Mouse (Mus musculus): ENCODE results near the gene Setd1a. TPM values are rescaled to one million over a fixed set of nuclear protein-coding genes. Genes with fewer than 3 reads are reported as not detected.

Gene Setd1a
- polyA plus RNA-seq, 1 experiment from 2014 or later = 25.5 TPM

DNA sequence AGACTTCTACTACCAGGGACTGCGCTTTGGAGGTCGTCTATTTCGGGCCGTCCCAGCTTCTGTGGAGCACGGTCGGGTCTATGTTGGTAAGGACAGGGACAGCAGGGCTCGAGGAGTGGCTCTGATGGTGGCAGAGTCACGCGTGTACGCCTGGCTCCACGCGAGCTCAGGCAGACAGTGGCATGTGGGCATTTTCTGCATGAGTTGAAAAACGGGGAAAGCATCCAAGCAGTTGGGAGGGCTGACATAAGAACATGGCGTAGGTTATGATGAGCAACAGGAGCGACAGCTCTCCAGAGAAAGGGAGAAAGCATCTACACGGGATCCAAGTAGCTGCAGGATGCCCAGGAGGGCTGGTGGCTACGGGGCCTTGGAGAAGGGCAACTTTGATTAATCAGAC lies 25.8 kb downstream of the Setd1a start:
- ATAC-seq (ENCODE audit: insufficient number of reproducible peaks, insufficient read depth, low FRiP score, low TSS enrichment) = no peak
- H3K4me3 ChIP-seq = no peak overlapping the region
- peaks cover 58% of the 10 kb centered on the region for H3K36me3 ChIP-seq
- no peaks in the 10 kb centered on the region for H3K9me3 ChIP-seq
- no peak overlapping the region for H3K27ac ChIP-seq
- H3K4me2 ChIP-seq (replicated peaks) = no peak overlapping the region
- 91% methylated on average over 17 of the region's 17 CpGs for whole genome bisulfite sequencing
- H3K4me1 ChIP-seq = peaks cover 5% of the 10 kb centered on the region; the same call in 1 of the 2 replicates
- no peaks in the 10 kb centered on the region for H3K27me3 ChIP-seq
- H3K9ac ChIP-seq = no peak overlapping the region

GRCm38 (mm10) chr7:127808821-127809220 lies 32.4 kb downstream of the Setd1a start:
- ATAC-seq (ENCODE audit: insufficient number of reproducible peaks, insufficient read depth, low FRiP score, low TSS enrichment) = no peak
- H3K27ac ChIP-seq = no peak overlapping the region
- WGBS = 82% methylated on average over 5 of the region's 5 CpGs

GRCm38 (mm10) chr7:127809846-127810245 lies 33.4 kb downstream of the Setd1a start:
- WGBS = 88% methylated on average over 1 of the region's 1 CpGs
- Histone ChIP-seq H3K36me3 (peaks cover 57% of the 10 kb centered on the region), H3K4me2 (replicated peaks) (no peak overlapping the region), H3K9ac (no peak overlapping the region), H3K4me3 (no peak overlapping the region), H3K4me1 (no peaks in the 10 kb centered on the region), H3K27ac (no peak overlapping the region), H3K9me3 (no peaks in the 10 kb centered on the region), H3K27me3 (no peaks in the 10 kb centered on the region)
- ATAC-seq (ENCODE audit: insufficient number of reproducible peaks, insufficient read depth, low FRiP score, low TSS enrichment) = no peak

More at GRCm38 (mm10) chr7:127808821-127809220, 32.4 kb downstream of the Setd1a start:
- Histone ChIP-seq H3K27me3 (no peaks in the 10 kb centered on the region), H3K4me2 (replicated peaks) (no peak overlapping the region), H3K4me3 (no peak overlapping the region), H3K9ac (no peak overlapping the region), H3K36me3 (peaks cover 48% of the 10 kb centered on the region), H3K4me1 (no peaks in the 10 kb centered on the region), H3K9me3 (no peaks in the 10 kb centered on the region)

- H3K27me3 ChIP-seq = no peaks in the 10 kb centered on the region
- no peak overlapping the region for H3K27ac ChIP-seq
- H3K36me3 ChIP-seq = peaks cover 57% of the 10 kb centered on the region
- H3K4me2 ChIP-seq (replicated peaks) = no peak overlapping the region
- H3K9me3 ChIP-seq = no peaks in the 10 kb centered on the region
- no peak overlapping the region for H3K9ac ChIP-seq
- H3K4me1 ChIP-seq = no peaks in the 10 kb centered on the region
- no peak overlapping the region for H3K4me3 ChIP-seq
- ATAC-seq (ENCODE audit: insufficient number of reproducible peaks, insufficient read depth, low FRiP score, low TSS enrichment) = no peak
- 72% methylated on average over 10 of the region's 10 CpGs for WGBS
Measured at GRCm38 (mm10) chr7:127810650-127811049, 34.2 kb downstream of the Setd1a start.

GRCm38 (mm10) chr7:127811240-127811639 lies 34.8 kb downstream of the Setd1a start:
- H3K27me3 ChIP-seq = no peaks in the 10 kb centered on the region
- peaks cover 56% of the 10 kb centered on the region for H3K36me3 ChIP-seq
- no peaks in the 10 kb centered on the region for H3K9me3 ChIP-seq
- H3K9ac ChIP-seq = no peak overlapping the region
- no peak for ATAC-seq (ENCODE audit: insufficient number of reproducible peaks, insufficient read depth, low FRiP score, low TSS enrichment)
- H3K4me3 ChIP-seq = no peak overlapping the region
- H3K4me1 ChIP-seq = peaks cover 6% of the 10 kb centered on the region; the same call in 1 of the 2 replicates
- H3K4me2 ChIP-seq (replicated peaks) = no peak overlapping the region
- 82% methylated on average over 4 of the region's 4 CpGs for WGBS
- H3K27ac ChIP-seq = no peak overlapping the region

DNA sequence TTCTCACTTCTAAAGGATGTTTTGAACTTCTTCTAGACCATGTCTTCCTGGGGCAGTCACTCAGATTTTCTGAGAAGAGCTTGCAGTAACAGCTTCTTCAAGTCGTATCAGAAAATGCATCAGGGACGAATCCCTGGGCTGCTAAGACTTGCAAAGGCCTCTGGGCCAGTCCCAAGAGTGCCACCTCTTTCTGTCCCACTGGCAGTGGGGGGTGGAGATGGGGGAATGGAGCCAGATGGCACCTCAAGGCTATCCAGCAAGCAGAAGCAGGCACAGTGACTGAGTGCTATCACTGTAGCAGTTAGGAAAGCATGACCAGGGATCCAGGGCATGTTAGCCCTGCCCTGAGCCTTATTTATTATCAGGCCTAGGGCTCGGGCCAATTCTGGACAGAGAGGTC lies 35.8 kb downstream of the Setd1a start:
- Histone ChIP-seq H3K4me2 (replicated peaks) (no peak overlapping the region), H3K9ac (no peak overlapping the region), H3K4me1 (peaks cover 8% of the 10 kb centered on the region; the same call in 1 of the 2 replicates), H3K9me3 (no peaks in the 10 kb centered on the region), H3K27ac (no peak overlapping the region), H3K27me3 (no peaks in the 10 kb centered on the region), H3K36me3 (peaks cover 50% of the 10 kb centered on the region), H3K4me3 (no peak overlapping the region)
- WGBS = 84% methylated on average over 3 of the region's 3 CpGs
- no peak for ATAC-seq (ENCODE audit: insufficient number of reproducible peaks, insufficient read depth, low FRiP score, low TSS enrichment)

- Histone ChIP-seq H3K36me3 (peaks cover 39% of the 10 kb centered on the region), H3K4me1 (peaks cover 8% of the 10 kb centered on the region; the same call in 1 of the 2 replicates), H3K27me3 (no peaks in the 10 kb centered on the region), H3K4me2 (replicated peaks) (no peak overlapping the region), H3K27ac (no peak overlapping the region), H3K9ac (no peak overlapping the region), H3K9me3 (no peaks in the 10 kb centered on the region), H3K4me3 (no peak overlapping the region)
- 83% methylated on average over 4 of the region's 4 CpGs for WGBS
- ATAC-seq (ENCODE audit: insufficient number of reproducible peaks, insufficient read depth, low FRiP score, low TSS enrichment) = no peak
Measured at GRCm38 (mm10) chr7:127813821-127814220, 37.4 kb downstream of the Setd1a start.

DNA sequence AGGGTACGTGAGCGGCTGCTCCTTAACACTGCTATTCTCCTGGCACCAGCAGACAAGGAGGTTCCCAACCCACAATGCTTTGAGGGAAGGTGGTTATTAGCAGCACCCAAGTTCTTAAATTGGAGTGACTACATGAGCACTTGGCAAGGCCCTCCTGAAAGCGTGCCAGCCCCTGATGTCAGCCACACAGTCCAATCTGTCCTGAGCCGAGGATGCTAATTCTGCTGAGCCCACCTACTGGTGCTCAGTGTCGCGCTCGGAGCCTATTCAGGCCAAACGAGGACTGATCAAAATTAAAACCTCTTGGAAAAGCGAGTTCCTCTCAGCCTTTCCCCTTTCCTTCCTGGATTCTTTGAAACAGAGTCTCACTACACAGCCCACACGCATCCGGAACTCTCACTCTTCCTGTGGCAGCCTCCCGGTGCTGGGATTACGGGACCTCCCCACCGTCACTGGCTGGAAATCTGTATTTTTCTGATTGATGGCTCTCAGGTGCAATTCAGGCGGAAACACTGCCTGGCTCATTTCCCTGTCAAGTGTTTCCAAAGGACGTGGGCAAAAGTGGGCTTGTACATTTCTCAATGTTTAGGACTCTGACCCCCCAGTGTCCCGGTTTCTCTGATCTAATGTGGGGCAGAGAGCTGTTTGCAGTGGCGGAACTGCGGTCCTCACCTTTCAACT lies 37.9 kb downstream of the Setd1a start:
- Histone ChIP-seq H3K36me3 (peaks cover 34% of the 10 kb centered on the region), H3K4me1 (peaks cover 8% of the 10 kb centered on the region; the same call in 1 of the 2 replicates), H3K4me3 (no peak overlapping the region), H3K9me3 (no peaks in the 10 kb centered on the region), H3K9ac (no peak overlapping the region), H3K27me3 (no peaks in the 10 kb centered on the region), H3K27ac (no peak overlapping the region), H3K4me2 (replicated peaks) (no peak overlapping the region)
- WGBS = 87% methylated on average over 19 of the region's 19 CpGs
- no peak for ATAC-seq (ENCODE audit: insufficient number of reproducible peaks, insufficient read depth, low FRiP score, low TSS enrichment)

DNA sequence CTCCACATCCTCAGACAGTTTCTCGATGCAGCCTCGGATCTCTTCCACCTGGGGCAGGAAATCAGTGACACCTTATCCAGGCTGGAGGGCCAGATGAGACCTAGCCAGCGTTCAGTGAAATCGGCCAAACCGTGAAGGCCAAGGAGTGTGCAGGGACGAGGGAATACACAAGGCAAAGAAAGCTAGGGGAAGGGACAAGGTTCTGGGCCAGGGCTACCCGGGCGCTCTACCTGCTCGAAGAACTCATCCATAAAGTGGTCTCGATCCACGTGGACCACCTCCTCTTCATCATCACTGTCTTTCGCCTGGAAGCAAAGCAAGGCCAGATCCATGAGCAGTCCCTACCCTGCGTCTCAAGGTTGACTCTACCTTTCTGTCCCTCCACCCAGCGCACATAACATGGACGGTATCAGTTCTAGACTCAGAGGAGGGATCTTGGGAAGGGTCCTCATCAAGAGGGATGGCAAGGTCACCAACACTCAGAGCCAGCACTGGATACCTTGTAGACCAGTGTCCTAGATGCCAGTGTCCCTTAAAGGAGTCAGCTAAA lies 38.7 kb downstream of the Setd1a start:
- Histone ChIP-seq H3K36me3 (peaks cover 26% of the 10 kb centered on the region), H3K27me3 (no peaks in the 10 kb centered on the region), H3K9ac (no peak overlapping the region), H3K4me3 (no peak overlapping the region), H3K4me1 (peaks cover 8% of the 10 kb centered on the region; the same call in 1 of the 2 replicates), H3K27ac (no peak overlapping the region), H3K4me2 (replicated peaks) (no peak overlapping the region), H3K9me3 (no peaks in the 10 kb centered on the region)
- WGBS = 92% methylated on average over 15 of the region's 15 CpGs
- no peak for ATAC-seq (ENCODE audit: insufficient number of reproducible peaks, insufficient read depth, low FRiP score, low TSS enrichment)

- ATAC-seq (ENCODE audit: insufficient number of reproducible peaks, insufficient read depth, low FRiP score, low TSS enrichment) = 0 out of 2 replicates have a peak, but pooled peaks have one; percentile 29
Measured at GRCm38 (mm10) chr7:127815954-127816821, 39.7 kb downstream of the Setd1a start.

GRCm38 (mm10) chr7:127817053-127817452 lies 40.6 kb downstream of the Setd1a start:
- no peak for ATAC-seq (ENCODE audit: insufficient number of reproducible peaks, insufficient read depth, low FRiP score, low TSS enrichment)
- Histone ChIP-seq H3K9me3 (no peaks in the 10 kb centered on the region), H3K27ac (no peak overlapping the region), H3K4me1 (peaks cover 10% of the 10 kb centered on the region), H3K27me3 (no peaks in the 10 kb centered on the region), H3K9ac (no peak overlapping the region), H3K36me3 (peaks cover 13% of the 10 kb centered on the region), H3K4me2 (replicated peaks) (no peak overlapping the region), H3K4me3 (no peak overlapping the region)
- WGBS = 81% methylated on average over 7 of the region's 7 CpGs

More at GRCm38 (mm10) chr7:127815954-127816821, 39.7 kb downstream of the Setd1a start:
- no peak overlapping the region for H3K4me3 ChIP-seq
- H3K4me2 ChIP-seq (replicated peaks) = no peak overlapping the region
- no peaks in the 10 kb centered on the region for H3K27me3 ChIP-seq
- peaks cover 16% of the 10 kb centered on the region for H3K36me3 ChIP-seq
- H3K9ac ChIP-seq = 0 out of 2 replicates have a peak overlapping the region, but pooled peaks have one; percentile 15
- H3K9me3 ChIP-seq = no peaks in the 10 kb centered on the region
- H3K27ac ChIP-seq = no peak overlapping the region
- H3K4me1 ChIP-seq = peaks cover 8% of the 10 kb centered on the region; the same call in 1 of the 2 replicates
- 64% methylated on average over 15 of the region's 15 CpGs for WGBS
